Mouse (Mus musculus): ENCODE data around the gene Sppl2b. TPM values are rescaled to one million over a fixed set of nuclear protein-coding genes. Genes with fewer than 3 reads are reported as not detected.

Gene Sppl2b
- polyA plus RNA-seq, 1 experiment from 2014 or later: 49.3 TPM

- ATAC-seq (ENCODE audit: insufficient number of reproducible peaks, insufficient read depth, low FRiP score, low TSS enrichment, low read depth): no peak
- WGBS: 80% methylated on average over 2 of the region's 2 CpGs
- H3K27me3 ChIP-seq: no peaks in the 10 kb centered on the region
- no peaks in the 10 kb centered on the region for H3K36me3 ChIP-seq
- no peak overlapping the region for H3K4me2 ChIP-seq
- no peaks in the 10 kb centered on the region for H3K4me1 ChIP-seq
- H3K4me3 ChIP-seq: no peak overlapping the region
- no peak overlapping the region for H3K9ac ChIP-seq
- H3K27ac ChIP-seq: no peak overlapping the region
- no peaks in the 10 kb centered on the region for H3K9me3 ChIP-seq
These were observed 25.8 kb downstream of the Sppl2b start for GRCm38 (mm10) chr10:80880901-80881300.

- no peaks in the 10 kb centered on the region for H3K9me3 ChIP-seq
These were observed 26.2 kb downstream of the Sppl2b start for GRCm38 (mm10) chr10:80881301-80881700.

GRCm38 (mm10) chr10:80887181-80887580 lies 32.1 kb downstream of the Sppl2b start:
- peaks cover 32% of the 10 kb centered on the region for H3K27me3 ChIP-seq
- no peaks in the 10 kb centered on the region for H3K36me3 ChIP-seq
- ATAC-seq (ENCODE audit: insufficient number of reproducible peaks, insufficient read depth, low FRiP score, low TSS enrichment, low read depth): no peak
- H3K9me3 ChIP-seq: no peaks in the 10 kb centered on the region
- H3K27ac ChIP-seq: no peak overlapping the region
- no peak overlapping the region for H3K9ac ChIP-seq
- no peak overlapping the region for H3K4me3 ChIP-seq
- WGBS: 73% methylated on average over 11 of the region's 11 CpGs
- no peak overlapping the region for H3K4me2 ChIP-seq
- no peaks in the 10 kb centered on the region for H3K4me1 ChIP-seq

More at GRCm38 (mm10) chr10:80881301-80881700, 26.2 kb downstream of the Sppl2b start:
- Histone ChIP-seq H3K27me3 (no peaks in the 10 kb centered on the region), H3K4me3 (no peak overlapping the region), H3K4me1 (no peaks in the 10 kb centered on the region), H3K27ac (no peak overlapping the region), H3K4me2 (no peak overlapping the region), H3K9ac (no peak overlapping the region), H3K36me3 (no peaks in the 10 kb centered on the region)
- ATAC-seq (ENCODE audit: insufficient number of reproducible peaks, insufficient read depth, low FRiP score, low TSS enrichment, low read depth): no peak
- 25% methylated on average over 10 of the region's 10 CpGs for WGBS

GRCm38 (mm10) chr10:80895100-80895499 lies 40.0 kb downstream of the Sppl2b start:
- H3K9me3 ChIP-seq: no peaks in the 10 kb centered on the region
- peaks cover 6% of the 10 kb centered on the region; the same call in 1 of the 2 replicates for H3K27me3 ChIP-seq
- H3K4me3 ChIP-seq: no peak overlapping the region
- no peak for ATAC-seq (ENCODE audit: insufficient number of reproducible peaks, insufficient read depth, low FRiP score, low TSS enrichment, low read depth)
- no peak overlapping the region for H3K27ac ChIP-seq
- H3K36me3 ChIP-seq: peaks cover 21% of the 10 kb centered on the region
- 88% methylated on average over 7 of the region's 7 CpGs for WGBS
- H3K4me1 ChIP-seq: peaks cover 16% of the 10 kb centered on the region
- H3K4me2 ChIP-seq: no peak overlapping the region
- no peak overlapping the region for H3K9ac ChIP-seq

GRCm38 (mm10) chr10:80895697-80896096 lies 40.6 kb downstream of the Sppl2b start:
- ATAC-seq (ENCODE audit: insufficient number of reproducible peaks, insufficient read depth, low FRiP score, low TSS enrichment, low read depth): no peak
- peaks cover 16% of the 10 kb centered on the region for H3K4me1 ChIP-seq
- no peak overlapping the region for H3K4me2 ChIP-seq
- H3K9ac ChIP-seq: no peak overlapping the region
- 0 out of 2 replicates have a peak, but pooled peaks cover under 1% of the 10 kb centered on the region for H3K27me3 ChIP-seq
- H3K9me3 ChIP-seq: no peaks in the 10 kb centered on the region
- no peak overlapping the region for H3K27ac ChIP-seq
- H3K36me3 ChIP-seq: peaks cover 21% of the 10 kb centered on the region
- H3K4me3 ChIP-seq: no peak overlapping the region
- WGBS: 78% methylated on average over 6 of the region's 6 CpGs

GRCm38 (mm10) chr10:80896581-80897485 lies 41.8 kb downstream of the Sppl2b start:
- ATAC-seq (ENCODE audit: insufficient number of reproducible peaks, insufficient read depth, low FRiP score, low TSS enrichment, low read depth): no peak
- peaks cover 22% of the 10 kb centered on the region for H3K36me3 ChIP-seq
- H3K4me1 ChIP-seq: peaks cover 16% of the 10 kb centered on the region
- WGBS: 73% methylated on average over 24 of the region's 24 CpGs
- H3K4me3 ChIP-seq: no peak overlapping the region
- H3K27me3 ChIP-seq: no peaks in the 10 kb centered on the region
- H3K9ac ChIP-seq: 0 out of 2 replicates have a peak overlapping the region, but pooled peaks have one; percentile 16
- H3K27ac ChIP-seq: no peak overlapping the region
- H3K4me2 ChIP-seq: no peak overlapping the region
- H3K9me3 ChIP-seq: no peaks in the 10 kb centered on the region

- H3K9ac ChIP-seq: peak overlapping the region; percentile 49
- peaks cover 34% of the 10 kb centered on the region for H3K36me3 ChIP-seq
- no peaks in the 10 kb centered on the region for H3K9me3 ChIP-seq
- H3K4me1 ChIP-seq: peaks cover 16% of the 10 kb centered on the region
- ATAC-seq (ENCODE audit: insufficient number of reproducible peaks, insufficient read depth, low FRiP score, low TSS enrichment, low read depth): no peak
- peak overlapping the region; percentile 5; the same call in 1 of the 2 replicates for H3K4me3 ChIP-seq
- no peaks in the 10 kb centered on the region for H3K27me3 ChIP-seq
- WGBS: 39% methylated on average over 41 of the region's 41 CpGs
- peak overlapping the region; percentile 30 for H3K4me2 ChIP-seq
- H3K27ac ChIP-seq: no peak overlapping the region
These were observed 42.9 kb downstream of the Sppl2b start for GRCm38 (mm10) chr10:80897861-80898510.

- Histone ChIP-seq H3K9me3 (no peaks in the 10 kb centered on the region), H3K27ac (no peak overlapping the region), H3K4me3 (peak overlapping the region; percentile 86; the same call in 1 of the 2 replicates), H3K9ac (peak overlapping the region; percentile 86; the same call in 1 of the 2 replicates), H3K4me2 (peak overlapping the region; percentile 98), H3K36me3 (peaks cover 44% of the 10 kb centered on the region), H3K27me3 (no peaks in the 10 kb centered on the region), H3K4me1 (peaks cover 16% of the 10 kb centered on the region)
- WGBS: 92% methylated on average over 8 of the region's 8 CpGs
- ATAC-seq (ENCODE audit: insufficient number of reproducible peaks, insufficient read depth, low FRiP score, low TSS enrichment, low read depth): no peak
These were observed 44.0 kb downstream of the Sppl2b start for GRCm38 (mm10) chr10:80899074-80899473.

- Histone ChIP-seq H3K27me3 (no peaks in the 10 kb centered on the region), H3K4me3 (peak overlapping the region; percentile 86), H3K4me2 (peak overlapping the region; percentile 98), H3K9ac (peak overlapping the region; percentile 86), H3K27ac (peak overlapping the region; percentile 82; the same call in 1 of the 2 replicates), H3K9me3 (no peaks in the 10 kb centered on the region), H3K4me1 (peaks cover 16% of the 10 kb centered on the region), H3K36me3 (peaks cover 51% of the 10 kb centered on the region)
- ATAC-seq (ENCODE audit: insufficient number of reproducible peaks, insufficient read depth, low FRiP score, low TSS enrichment, low read depth): no peak
- WGBS: 11% methylated on average over 25 of the region's 25 CpGs
These were observed 44.7 kb downstream of the Sppl2b start for GRCm38 (mm10) chr10:80899591-80900317.

- peak; percentile 94 for ATAC-seq (ENCODE audit: insufficient number of reproducible peaks, insufficient read depth, low FRiP score, low TSS enrichment, low read depth)
- H3K27ac ChIP-seq: peak within 1 kb of the TSS; percentile 82
- H3K4me2 ChIP-seq: peak within 1 kb of the TSS; percentile 98
- peak within 1 kb of the TSS; percentile 86 for H3K9ac ChIP-seq
- peak within 1 kb of the TSS; percentile 86 for H3K4me3 ChIP-seq
- H3K9me3 ChIP-seq: no peaks in the 10 kb centered on the region
- peaks cover 16% of the 10 kb centered on the region for H3K4me1 ChIP-seq
- no peaks in the 10 kb centered on the region for H3K27me3 ChIP-seq
- WGBS: under 1% methylated on average over 72 of the region's 72 CpGs
- peaks cover 59% of the 10 kb centered on the region for H3K36me3 ChIP-seq
These were observed 45.5 kb downstream of the Sppl2b start, which contains the start of gene Timm13 for GRCm38 (mm10) chr10:80900318-80901247. Timm13 (minus strand) TSS chr10:80900969.

Data from embryonic facial prominence, embryonic 13.5 days (tissue).